Mouse (Mus musculus): ENCODE data around the gene Isca2. TPM values are rescaled to one million over a fixed set of nuclear protein-coding genes. Genes with fewer than 3 reads are reported as not detected.
A peak's percentile ranks its signal among the peaks of the same experiment; 100 is the strongest.

The Isca2 gene
- polyA plus RNA-seq, 1 experiment from 2014 or later, result 123 TPM

DNA sequence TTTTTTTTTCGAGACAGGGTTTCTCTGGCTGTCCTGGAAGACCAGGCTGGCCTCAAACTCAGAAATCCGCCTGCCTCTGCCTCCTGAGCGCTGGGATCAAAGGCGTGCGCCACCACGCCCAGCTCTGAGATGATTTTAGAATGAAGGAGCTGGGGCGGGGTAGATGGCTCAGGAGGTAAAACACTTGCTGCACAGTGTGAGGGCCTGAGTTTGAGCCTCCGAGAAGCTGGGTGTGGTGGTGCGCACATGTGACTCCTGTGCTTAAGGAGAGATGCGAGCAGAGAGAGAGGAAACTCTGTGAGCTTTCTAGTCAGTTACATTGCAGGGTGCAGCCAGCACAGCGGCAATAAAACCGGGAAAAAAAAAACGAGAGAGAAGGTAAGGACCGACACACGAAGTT lies 7.5 kb upstream of the Isca2 start:
- no peak overlapping the region for H3K9ac ChIP-seq (ENCODE audit: low read depth, low read length)
- peaks cover 42% of the 10 kb centered on the region for H3K36me3 ChIP-seq (ENCODE audit: control insufficient read depth, insufficient read depth, low read length)
- WGBS, result 92% methylated on average over 15 of the region's 15 CpGs

GRCm38 (mm10) chr12:84766113-84766735 lies 6.8 kb upstream of the Isca2 start:
- Histone ChIP-seq H3K27me3 (replicated peaks; ENCODE audit: control insufficient read depth, insufficient read depth, low read length) (no peaks in the 10 kb centered on the region), H3K36me3 (ENCODE audit: control insufficient read depth, insufficient read depth, low read length) (peaks cover 38% of the 10 kb centered on the region), H3K27ac (replicated peaks; ENCODE audit: low read depth, low read length) (no peak overlapping the region), H3K4me1 (ENCODE audit: control insufficient read depth, insufficient read depth, low read length) (peaks cover 4% of the 10 kb centered on the region), H3K9ac (ENCODE audit: low read depth, low read length) (no peak overlapping the region), H3K4me3 (ENCODE audit: low read depth, low read length) (no peak overlapping the region), H3K4me2 (ENCODE audit: low read depth, low read length) (no peak overlapping the region), H3K9me3 (ENCODE audit: control insufficient read depth, low read length) (no peaks in the 10 kb centered on the region)
- 73% methylated on average over 5 of the region's 5 CpGs for WGBS
- ATAC-seq (ENCODE audit: low read depth), result no peak; the same call in 1 of the 2 replicates
- no peak for DNase-seq (ENCODE audit: low spot score)

More for the DNA sequence above, 7.5 kb upstream of the Isca2 start:
- ATAC-seq (ENCODE audit: low read depth) (no peak), DNase-seq (ENCODE audit: low spot score) (no peak)
- H3K27ac ChIP-seq (replicated peaks; ENCODE audit: low read depth, low read length), result no peak overlapping the region
- no peak overlapping the region for H3K4me2 ChIP-seq (ENCODE audit: low read depth, low read length)
- H3K4me1 ChIP-seq (ENCODE audit: control insufficient read depth, insufficient read depth, low read length), result no peaks in the 10 kb centered on the region; the same call in 1 of the 2 replicates
- no peaks in the 10 kb centered on the region for H3K9me3 ChIP-seq (ENCODE audit: control insufficient read depth, low read length)
- no peaks in the 10 kb centered on the region for H3K27me3 ChIP-seq (replicated peaks; ENCODE audit: control insufficient read depth, insufficient read depth, low read length)
- H3K4me3 ChIP-seq (ENCODE audit: low read depth, low read length), result no peak overlapping the region

GRCm38 (mm10) chr12:84767510-84767909 lies 5.5 kb upstream of the Isca2 start:
- H3K27ac ChIP-seq (replicated peaks; ENCODE audit: low read depth, low read length), result no peak overlapping the region
- no peak overlapping the region for H3K4me3 ChIP-seq (ENCODE audit: low read depth, low read length)
- WGBS, result 85% methylated on average over 6 of the region's 6 CpGs
- no peaks in the 10 kb centered on the region for H3K9me3 ChIP-seq (ENCODE audit: control insufficient read depth, low read length)
- no peaks in the 10 kb centered on the region for H3K27me3 ChIP-seq (replicated peaks; ENCODE audit: control insufficient read depth, insufficient read depth, low read length)
- H3K9ac ChIP-seq (ENCODE audit: low read depth, low read length), result no peak overlapping the region
- H3K36me3 ChIP-seq (ENCODE audit: control insufficient read depth, insufficient read depth, low read length), result peaks cover 38% of the 10 kb centered on the region
- ATAC-seq (ENCODE audit: low read depth), result no peak
- H3K4me1 ChIP-seq (ENCODE audit: control insufficient read depth, insufficient read depth, low read length), result peaks cover 10% of the 10 kb centered on the region
- no peak overlapping the region for H3K4me2 ChIP-seq (ENCODE audit: low read depth, low read length)
- no peak for DNase-seq (ENCODE audit: low spot score)

DNA sequence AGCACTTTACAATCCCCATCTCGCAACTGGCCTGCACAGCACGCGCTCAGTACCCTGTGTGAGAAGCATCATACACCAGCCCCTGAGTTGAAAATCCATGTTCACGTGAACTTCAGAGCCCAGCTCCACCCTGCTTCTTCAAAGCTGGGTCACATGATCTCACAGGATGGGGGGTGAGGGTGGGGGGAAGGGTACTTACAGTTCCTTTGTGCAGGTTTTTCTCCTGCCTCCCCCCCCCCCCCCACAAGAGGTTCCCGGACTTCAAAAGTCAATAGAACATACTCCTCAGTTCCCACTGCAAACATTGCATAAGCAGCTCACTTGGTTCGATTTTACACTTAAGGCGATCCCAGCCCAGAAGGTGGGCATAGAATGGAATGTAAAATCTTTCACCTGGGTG lies 3.4 kb upstream of the Isca2 start:
- no peak overlapping the region for H3K27ac ChIP-seq (replicated peaks; ENCODE audit: low read depth, low read length)
- H3K4me3 ChIP-seq (ENCODE audit: low read depth, low read length), result no peak overlapping the region
- ATAC-seq (ENCODE audit: low read depth) (no peak), DNase-seq (ENCODE audit: low spot score) (no peak)
- WGBS, result 83% methylated on average over 7 of the region's 7 CpGs
- H3K9me3 ChIP-seq (ENCODE audit: control insufficient read depth, low read length), result no peaks in the 10 kb centered on the region
- H3K27me3 ChIP-seq (replicated peaks; ENCODE audit: control insufficient read depth, insufficient read depth, low read length), result no peaks in the 10 kb centered on the region
- H3K36me3 ChIP-seq (ENCODE audit: control insufficient read depth, insufficient read depth, low read length), result peaks cover 18% of the 10 kb centered on the region; the same call in 1 of the 2 replicates
- H3K9ac ChIP-seq (ENCODE audit: low read depth, low read length), result no peak overlapping the region
- H3K4me2 ChIP-seq (ENCODE audit: low read depth, low read length), result no peak overlapping the region
- peaks cover 18% of the 10 kb centered on the region for H3K4me1 ChIP-seq (ENCODE audit: control insufficient read depth, insufficient read depth, low read length)

DNA sequence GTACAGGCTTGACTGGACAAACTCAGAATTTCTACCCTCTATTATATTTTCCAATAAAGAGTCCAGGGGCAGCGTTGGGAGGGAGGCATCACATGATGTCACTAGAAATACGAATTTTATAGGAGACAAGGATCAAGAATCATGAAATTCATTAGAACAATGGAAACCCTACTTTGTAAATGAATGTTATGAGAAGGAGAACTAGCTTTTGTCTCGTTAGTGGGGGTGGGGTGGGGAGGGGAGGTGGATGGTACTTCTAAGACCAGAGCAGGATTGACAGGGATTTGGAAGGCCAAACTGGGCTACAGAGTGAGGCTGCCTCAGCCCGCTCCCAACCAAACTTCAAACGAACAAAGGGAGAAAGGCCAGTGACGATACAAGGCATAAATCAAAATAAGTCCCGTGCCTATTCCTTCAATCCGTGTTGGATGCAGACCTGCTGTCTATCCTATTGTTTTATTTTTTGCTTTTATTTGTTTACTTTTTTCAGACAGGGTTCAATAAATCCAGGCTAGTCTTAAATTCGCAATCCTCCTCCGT lies 1.0 kb upstream of the Isca2 start:
- ATAC-seq (ENCODE audit: low read depth) (no peak), DNase-seq (ENCODE audit: low spot score) (peak; percentile 32)
- Histone ChIP-seq H3K9ac (ENCODE audit: low read depth, low read length) (peak overlapping the region; percentile 68), H3K4me1 (ENCODE audit: control insufficient read depth, insufficient read depth, low read length) (peaks cover 18% of the 10 kb centered on the region), H3K9me3 (ENCODE audit: control insufficient read depth, low read length) (no peaks in the 10 kb centered on the region), H3K4me2 (ENCODE audit: low read depth, low read length) (peak overlapping the region; percentile 65), H3K27me3 (replicated peaks; ENCODE audit: control insufficient read depth, insufficient read depth, low read length) (no peaks in the 10 kb centered on the region), H3K27ac (replicated peaks; ENCODE audit: low read depth, low read length) (peak overlapping the region; percentile 91), H3K36me3 (ENCODE audit: control insufficient read depth, insufficient read depth, low read length) (peaks cover 13% of the 10 kb centered on the region; the same call in 1 of the 2 replicates), H3K4me3 (ENCODE audit: low read depth, low read length) (peak overlapping the region; percentile 55)
- WGBS, result 3% methylated on average over 10 of the region's 10 CpGs

DNA sequence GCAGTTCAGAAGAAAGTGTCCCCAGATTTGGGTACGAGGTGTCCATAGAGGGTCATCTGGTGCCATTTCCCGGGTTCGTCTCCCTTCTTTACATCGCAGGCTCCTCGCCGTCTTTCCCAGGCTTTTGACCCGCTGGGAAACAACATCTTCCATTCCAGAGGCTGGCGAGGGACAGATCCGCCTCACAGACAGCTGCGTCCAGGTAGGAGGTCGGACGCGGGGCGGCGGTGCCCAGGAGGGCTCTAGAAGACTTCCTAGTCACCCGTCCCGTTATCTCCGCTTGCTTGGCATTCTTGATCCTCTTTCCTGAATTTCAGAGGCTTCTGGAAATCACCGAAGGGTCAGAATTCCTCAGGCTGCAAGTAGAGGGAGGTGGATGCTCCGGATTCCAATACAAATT lies 425 bp downstream of the Isca2 start:
- no peaks in the 10 kb centered on the region for H3K27me3 ChIP-seq (replicated peaks; ENCODE audit: control insufficient read depth, insufficient read depth, low read length)
- ATAC-seq (ENCODE audit: low read depth) (no peak), DNase-seq (ENCODE audit: low spot score) (peak; percentile 10)
- H3K36me3 ChIP-seq (ENCODE audit: control insufficient read depth, insufficient read depth, low read length), result peaks cover 13% of the 10 kb centered on the region; the same call in 1 of the 2 replicates
- peak overlapping the region; percentile 83 for H3K9ac ChIP-seq (ENCODE audit: low read depth, low read length)
- no peaks in the 10 kb centered on the region for H3K9me3 ChIP-seq (ENCODE audit: control insufficient read depth, low read length)
- peak overlapping the region; percentile 61 for H3K27ac ChIP-seq (replicated peaks; ENCODE audit: low read depth, low read length)
- 2% methylated on average over 20 of the region's 20 CpGs for WGBS
- H3K4me2 ChIP-seq (ENCODE audit: low read depth, low read length), result peak overlapping the region; percentile 88
- H3K4me3 ChIP-seq (ENCODE audit: low read depth, low read length), result peak overlapping the region; percentile 55
- peaks cover 18% of the 10 kb centered on the region for H3K4me1 ChIP-seq (ENCODE audit: control insufficient read depth, insufficient read depth, low read length)

GRCm38 (mm10) chr12:84774376-84774775 lies 1.3 kb downstream of the Isca2 start:
- no peaks in the 10 kb centered on the region for H3K27me3 ChIP-seq (replicated peaks; ENCODE audit: control insufficient read depth, insufficient read depth, low read length)
- no peak overlapping the region for H3K9ac ChIP-seq (ENCODE audit: low read depth, low read length)
- no peak overlapping the region for H3K4me3 ChIP-seq (ENCODE audit: low read depth, low read length)
- WGBS, result 88% methylated on average over 6 of the region's 6 CpGs
- H3K27ac ChIP-seq (replicated peaks; ENCODE audit: low read depth, low read length), result no peak overlapping the region
- peak overlapping the region; percentile 88 for H3K4me2 ChIP-seq (ENCODE audit: low read depth, low read length)
- DNase-seq (ENCODE audit: low spot score) (no peak), ATAC-seq (ENCODE audit: low read depth) (no peak)
- peaks cover 7% of the 10 kb centered on the region; the same call in 1 of the 2 replicates for H3K36me3 ChIP-seq (ENCODE audit: control insufficient read depth, insufficient read depth, low read length)
- H3K4me1 ChIP-seq (ENCODE audit: control insufficient read depth, insufficient read depth, low read length), result peaks cover 18% of the 10 kb centered on the region
- H3K9me3 ChIP-seq (ENCODE audit: control insufficient read depth, low read length), result no peaks in the 10 kb centered on the region

DNA sequence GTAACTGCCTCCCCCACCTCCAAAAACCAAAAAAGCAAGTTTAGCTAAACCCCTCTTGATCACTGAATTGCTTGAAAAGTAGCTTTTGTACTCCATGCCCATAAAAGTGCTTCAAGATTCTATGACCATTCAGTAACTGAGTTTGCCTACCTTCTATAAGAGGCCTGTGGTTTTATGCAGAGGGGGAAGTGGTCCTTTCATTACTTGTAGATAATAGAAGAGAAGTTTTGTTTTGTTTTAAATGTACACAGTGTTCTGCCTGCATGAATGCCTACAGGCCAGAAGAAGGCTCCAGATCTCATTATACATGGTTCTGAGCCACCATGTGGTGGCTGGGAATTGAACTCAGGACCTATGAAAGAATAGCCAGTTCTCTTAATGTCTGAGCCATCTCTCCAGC lies 3.2 kb downstream of the Isca2 start:
- Histone ChIP-seq H3K4me2 (ENCODE audit: low read depth, low read length) (no peak overlapping the region), H3K27me3 (replicated peaks; ENCODE audit: control insufficient read depth, insufficient read depth, low read length) (no peaks in the 10 kb centered on the region), H3K9ac (ENCODE audit: low read depth, low read length) (no peak overlapping the region), H3K9me3 (ENCODE audit: control insufficient read depth, low read length) (no peaks in the 10 kb centered on the region), H3K27ac (replicated peaks; ENCODE audit: low read depth, low read length) (no peak overlapping the region), H3K36me3 (ENCODE audit: control insufficient read depth, insufficient read depth, low read length) (no peaks in the 10 kb centered on the region), H3K4me3 (ENCODE audit: low read depth, low read length) (no peak overlapping the region), H3K4me1 (ENCODE audit: control insufficient read depth, insufficient read depth, low read length) (peaks cover 15% of the 10 kb centered on the region)
- no peak for ATAC-seq (ENCODE audit: low read depth)
- DNase-seq (ENCODE audit: low spot score), result no peak
